Mouse (Mus musculus) small intestine, adult 2 months (tissue): ENCODE data around the gene Spag9. TPM values are rescaled to one million over a fixed set of nuclear protein-coding genes. Genes with fewer than 3 reads are reported as not detected.
"Not testable (repeated sequence)": the region's sequence is repeated elsewhere in the genome, so short reads cannot be mapped to it uniquely, and the experiment has no call there.

Experiments used
- H3K27ac ChIP-seq: fragments of 200-500 bp; 2 replicates; pipeline ENCODE4 v1.5.1; 2012; ENCODE audit warnings: low read depth, low read length, control low read depth, inconsistent platforms; ENCODE audit not compliant: insufficient read depth
- H3K27me3 ChIP-seq: fragments of 200-500 bp; 2 replicates; pipeline ENCODE4 v1.6.1; 2012; ENCODE audit warnings: mild to moderate bottlenecking, moderate library complexity, low read length, inconsistent platforms; ENCODE audit not compliant: control insufficient read depth, insufficient read depth
- H3K36me3 ChIP-seq: fragments of 200-500 bp; 2 replicates; pipeline ENCODE4 v1.6.1; 2012; ENCODE audit warnings: mild to moderate bottlenecking, low read length, control low read depth, inconsistent platforms; ENCODE audit not compliant: control insufficient read depth, insufficient read depth
- H3K4me1 ChIP-seq: fragments of 200-500 bp; 2 replicates; pipeline ENCODE4 v1.6.1; 2012; ENCODE audit warnings: low read length, inconsistent platforms, mixed read lengths; ENCODE audit not compliant: control insufficient read depth, insufficient read depth, insufficient read length
- H3K4me3 ChIP-seq: fragments of 200-500 bp; 2 replicates; pipeline ENCODE4 v1.5.1; 2012; ENCODE audit warnings: low read depth, mild to moderate bottlenecking, control low read depth, inconsistent platforms, low read length, moderate library complexity
- CTCF ChIP-seq: fragments of 200-500 bp; IDR thresholded peaks from 2 replicates; pipeline ENCODE4 v1.5.1; 2012; ENCODE audit warnings: low read depth, mild to moderate bottlenecking, control low read depth, inconsistent platforms, low read length, moderate library complexity, mixed read lengths; ENCODE audit not compliant: insufficient replicate concordance, insufficient read length; ENCODE audit errors: extremely low read depth
- POLR2A ChIP-seq: fragments of 200-500 bp; IDR thresholded peaks from 2 replicates; pipeline ENCODE4 v1.6.1; 2012; ENCODE audit warnings: low read depth, mild to moderate bottlenecking, control low read depth, inconsistent platforms, low read length, moderate library complexity
- WGBS: fragments of 180-500 bp; shearing (Covaris S2); methylation state at CpG from one replicate; pipeline ENCODE4 v1.1.7; 2018; 5-methylcytosine and 5-hydroxymethylcytosine counted together
- polyA plus RNA-seq: library from polyadenylated mRNA; depleted of rRNA; stranded (reverse); fragments of >200 nt; gene quantifications from 2 replicates; pipeline ENCODE4 v1.2.3, GENCODE M21; 2012

The Spag9 gene
- polyA plus RNA-seq, 1 experiment: 32.4 TPM

DNA sequence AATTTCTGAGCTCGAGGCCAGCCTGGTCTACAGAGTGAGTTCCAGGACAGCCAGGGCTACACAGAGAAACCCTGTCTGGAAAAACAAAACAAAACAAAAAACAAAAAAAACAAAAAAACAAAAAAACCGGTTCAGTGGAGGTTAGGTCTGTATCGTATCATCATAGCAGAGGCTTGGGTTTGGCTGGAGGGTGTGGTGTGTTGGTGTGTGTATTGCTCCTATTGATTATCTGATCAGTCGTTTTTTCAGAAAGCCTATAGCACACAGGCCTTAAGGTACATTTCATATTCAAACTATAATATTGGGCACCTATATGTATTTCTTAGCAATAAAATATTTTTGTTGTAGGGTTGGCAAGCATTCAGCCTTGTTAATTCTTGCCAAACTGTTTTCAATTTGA is 36.2 kb downstream of the Spag9 start:
- H3K27me3 ChIP-seq: no peaks in the 10 kb centered on the region
- no peak for TF ChIP-seq CTCF
- TF ChIP-seq POLR2A: no peak
- 81% methylated on average over 4 of the region's 4 CpGs for WGBS

DNA sequence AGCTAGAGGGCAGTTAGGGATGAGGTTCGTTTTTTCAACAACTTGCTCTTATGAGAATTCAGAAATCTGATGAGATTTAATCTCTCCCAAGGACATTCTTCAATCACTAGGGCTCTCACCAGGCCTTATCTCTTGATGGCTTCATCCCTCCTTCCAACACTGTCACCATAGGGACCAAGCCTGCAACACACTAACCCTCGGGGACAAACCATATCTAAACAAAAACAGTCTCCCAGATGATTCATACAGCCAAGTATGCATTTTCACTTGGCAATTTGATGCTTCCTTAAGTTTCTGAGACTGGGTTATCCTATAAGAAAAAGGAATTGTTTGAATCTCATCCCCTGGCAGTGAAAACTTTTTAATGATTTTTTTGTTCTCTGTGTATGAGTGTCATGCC is 37.1 kb downstream of the Spag9 start:
- H3K27ac ChIP-seq: no peak overlapping the region
- H3K4me3 ChIP-seq: no peak overlapping the region
- TF ChIP-seq CTCF (no peak), POLR2A (no peak)
- no peaks in the 10 kb centered on the region for H3K4me1 ChIP-seq
- 0 out of 2 replicates have a peak, but pooled peaks cover 1% of the 10 kb centered on the region for H3K36me3 ChIP-seq
- no peaks in the 10 kb centered on the region for H3K27me3 ChIP-seq
- 44% methylated on average over 2 of the region's 2 CpGs for WGBS

More for the DNA sequence above, 36.2 kb downstream of the Spag9 start:
- Histone ChIP-seq H3K4me1 (no peaks in the 10 kb centered on the region), H3K4me3 (no peak overlapping the region), H3K36me3 (0 out of 2 replicates have a peak, but pooled peaks cover 1% of the 10 kb centered on the region), H3K27ac (no peak overlapping the region)

DNA sequence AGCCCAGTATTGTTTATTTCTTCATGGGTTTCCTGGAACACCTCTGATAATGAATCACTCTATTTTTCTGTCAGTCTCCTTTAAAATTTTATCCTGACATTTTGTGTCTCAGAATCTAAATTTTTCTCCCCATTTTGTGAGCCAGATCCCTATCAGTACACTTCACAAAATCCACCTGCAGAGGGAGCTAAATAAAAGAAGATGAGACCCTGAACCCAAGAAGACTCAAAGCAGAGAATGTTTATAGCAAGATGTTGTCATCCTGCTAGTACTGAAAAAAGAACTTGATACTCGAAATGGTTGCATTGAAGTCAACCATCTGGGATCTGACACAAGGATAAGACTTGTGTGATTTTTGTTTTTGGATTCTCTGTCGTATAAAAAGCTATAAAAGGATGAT is 40.1 kb downstream of the Spag9 start:
- WGBS: 44% methylated on average over 2 of the region's 2 CpGs
- H3K36me3 ChIP-seq: no peaks in the 10 kb centered on the region
- no peak overlapping the region for H3K4me3 ChIP-seq
- TF ChIP-seq CTCF (no peak), POLR2A (no peak)
- H3K27ac ChIP-seq: no peak overlapping the region
- no peaks in the 10 kb centered on the region for H3K4me1 ChIP-seq
- no peaks in the 10 kb centered on the region for H3K27me3 ChIP-seq

DNA sequence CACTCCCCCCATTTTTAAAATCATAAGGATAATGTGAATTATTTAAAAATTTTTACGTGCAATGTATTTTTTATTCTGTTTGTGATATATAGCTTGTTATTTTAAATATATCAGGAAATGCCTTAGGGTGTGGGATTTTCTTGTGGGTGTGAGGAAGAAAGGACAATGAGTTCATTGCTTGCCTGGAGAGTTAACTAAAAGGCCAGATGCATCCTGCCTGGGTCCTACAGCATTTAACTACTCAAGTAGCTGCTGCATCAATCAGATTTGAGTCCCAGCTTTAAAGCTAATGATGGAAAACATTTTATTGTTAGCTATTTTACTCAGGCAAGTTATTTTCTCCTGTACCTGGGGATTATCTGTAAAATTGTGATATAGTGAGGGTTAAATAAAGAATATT is 45.6 kb downstream of the Spag9 start:
- TF ChIP-seq CTCF (no peak), POLR2A (no peak)

DNA sequence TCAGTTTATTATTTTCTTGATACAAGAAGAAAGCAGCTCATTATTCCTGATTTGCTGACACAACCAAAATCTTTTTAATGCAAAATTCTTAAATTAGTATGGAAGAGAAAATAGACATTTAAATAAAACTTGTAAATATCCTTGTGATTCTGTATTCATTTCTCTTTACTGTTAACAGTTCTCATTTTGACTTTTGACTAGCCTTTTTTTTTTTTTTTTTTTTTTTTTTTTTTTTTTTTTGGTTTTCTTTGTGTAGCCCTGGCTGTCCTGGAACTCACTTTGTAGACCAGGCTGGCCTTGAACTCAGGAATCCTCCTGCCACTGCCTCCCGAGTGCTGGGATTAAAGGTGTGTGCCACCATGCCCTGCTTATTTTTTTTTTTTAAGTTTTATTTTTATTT is 46.4 kb downstream of the Spag9 start:
- 73% methylated on average over 1 of the region's 1 CpGs for WGBS
- H3K4me1 ChIP-seq, H3K27me3 ChIP-seq, H3K27ac ChIP-seq, H3K4me3 ChIP-seq, H3K36me3 ChIP-seq: not testable (repeated sequence)

More for the DNA sequence above, 45.6 kb downstream of the Spag9 start:
- H3K4me3 ChIP-seq: no peak overlapping the region
- H3K36me3 ChIP-seq: peaks cover 2% of the 10 kb centered on the region; the same call in 1 of the 2 replicates
- no peaks in the 10 kb centered on the region for H3K4me1 ChIP-seq
- no peaks in the 10 kb centered on the region for H3K27me3 ChIP-seq
- H3K27ac ChIP-seq: no peak overlapping the region
- WGBS: 85% methylated on average over 1 of the region's 1 CpGs

DNA sequence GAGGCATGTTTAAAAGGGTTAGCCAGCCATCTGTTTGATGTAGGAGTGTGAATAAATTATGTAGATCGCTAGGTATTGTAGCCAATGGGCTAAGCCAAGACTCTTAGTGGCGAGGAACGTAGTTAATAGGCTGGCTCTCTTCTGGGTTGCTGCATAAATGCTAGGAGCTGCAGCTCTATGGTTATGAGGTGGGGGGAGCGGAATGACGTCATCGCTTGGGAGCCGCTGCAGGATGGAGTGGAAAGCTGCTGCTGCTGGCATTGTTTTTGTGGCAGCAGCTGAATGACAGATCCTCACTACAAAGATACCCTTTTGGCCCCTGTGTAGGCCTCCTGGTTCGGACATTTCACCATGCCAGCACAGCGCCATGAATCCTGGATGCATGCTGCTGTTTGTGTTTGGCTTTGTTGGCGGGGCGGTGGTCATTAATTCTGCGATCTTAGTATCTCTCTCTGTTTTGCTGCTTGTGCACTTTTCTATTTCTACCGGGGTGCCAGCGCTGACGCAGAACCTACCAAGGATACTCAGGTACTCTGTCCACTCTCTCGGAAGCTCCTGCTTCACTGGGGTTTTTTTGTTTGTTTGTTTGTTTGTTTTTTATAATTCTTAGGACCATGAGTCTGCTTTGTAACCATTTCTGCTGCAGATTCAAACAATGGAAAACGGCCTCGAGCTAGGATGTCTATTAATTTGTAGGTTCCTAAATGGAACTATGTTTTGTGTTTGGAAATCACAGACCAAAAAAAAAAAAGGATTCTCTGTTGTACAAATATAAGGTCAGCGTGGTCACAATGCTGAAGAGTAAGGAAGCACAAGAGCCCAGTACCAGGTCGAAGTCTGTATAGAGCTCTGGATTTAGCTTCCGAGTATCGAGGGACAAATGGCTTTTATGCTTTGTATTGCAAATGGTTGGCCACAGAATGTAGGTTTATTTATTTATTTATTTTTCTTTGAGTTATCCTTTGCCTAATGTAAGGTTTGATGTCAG is 48.4 kb downstream of the Spag9 start:
- WGBS: 55% methylated on average over 22 of the region's 22 CpGs
- H3K4me3 ChIP-seq: peak overlapping the region; percentile 50
- H3K4me1 ChIP-seq: no peaks in the 10 kb centered on the region
- TF ChIP-seq CTCF: no peak
- TF ChIP-seq POLR2A: no peak
- no peak overlapping the region for H3K27ac ChIP-seq
- H3K36me3 ChIP-seq: peaks cover 7% of the 10 kb centered on the region
- no peaks in the 10 kb centered on the region for H3K27me3 ChIP-seq

DNA sequence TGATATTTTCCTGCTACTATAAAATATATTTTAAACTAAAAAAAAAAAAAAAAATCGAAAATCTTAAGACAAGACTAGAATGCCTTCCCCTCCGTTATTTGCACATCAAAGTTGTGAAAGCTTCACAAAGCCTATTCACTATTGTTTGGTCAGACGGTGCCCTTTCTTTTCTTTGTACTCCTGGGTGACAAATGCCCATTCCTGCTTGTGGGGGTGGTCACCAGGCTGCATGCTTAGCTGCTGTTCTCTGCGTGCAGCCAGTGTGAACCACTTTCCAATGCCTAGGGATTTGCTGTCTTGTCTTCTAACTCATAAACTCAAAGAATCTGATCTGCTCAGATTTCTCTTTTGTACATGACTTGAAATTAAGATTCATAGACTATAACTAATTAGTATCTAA is 49.1 kb downstream of the Spag9 start:
- WGBS: 72% methylated on average over 4 of the region's 4 CpGs
- TF ChIP-seq POLR2A: no peak
- no peak for TF ChIP-seq CTCF
- H3K4me1 ChIP-seq: no peaks in the 10 kb centered on the region
- no peak overlapping the region for H3K27ac ChIP-seq
- H3K27me3 ChIP-seq: no peaks in the 10 kb centered on the region
- peaks cover 11% of the 10 kb centered on the region for H3K36me3 ChIP-seq
- H3K4me3 ChIP-seq: no peak overlapping the region
